Mouse (Mus musculus) thymus, postnatal 25 days (tissue): Measurements from ENCODE around the gene Cyp3a11.
"Not testable (repeated sequence)": the region's sequence is repeated elsewhere in the genome, so short reads cannot be mapped to it uniquely, and the experiment has no call there.

Experiments used
- DNase-seq: peaks from one replicate; pipeline ENCODE4 v3.0.0; 2022

Cyp3a11 gene

DNA sequence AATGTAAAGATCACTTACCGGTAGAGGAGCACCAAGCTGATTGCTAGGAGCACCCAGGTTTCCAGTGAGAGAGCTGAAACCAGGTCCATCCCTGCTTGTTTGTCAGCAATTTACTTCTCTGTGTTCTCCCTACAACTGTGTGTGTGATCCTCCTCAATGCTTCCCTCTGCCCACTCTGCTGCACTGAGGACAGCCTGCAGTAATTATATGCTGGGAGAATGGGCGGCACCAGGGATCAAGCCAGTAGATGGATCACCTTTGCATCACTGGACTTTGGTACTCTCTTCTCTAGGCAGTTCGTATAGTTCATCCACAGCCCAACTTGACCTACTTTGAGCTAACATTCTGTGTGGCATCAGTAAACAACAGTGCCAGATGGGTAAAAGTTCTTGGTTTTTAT is at the start of gene Cyp3a11:
Cyp3a11 (minus strand) TSS at position 277 of the 400 bp plus-strand sequence.
- no peak for DNase-seq

GRCm38 (mm10) chr5:145912912-145913311 is 33.1 kb upstream of the Cyp3a11 start:
- DNase-seq = no peak

DNA sequence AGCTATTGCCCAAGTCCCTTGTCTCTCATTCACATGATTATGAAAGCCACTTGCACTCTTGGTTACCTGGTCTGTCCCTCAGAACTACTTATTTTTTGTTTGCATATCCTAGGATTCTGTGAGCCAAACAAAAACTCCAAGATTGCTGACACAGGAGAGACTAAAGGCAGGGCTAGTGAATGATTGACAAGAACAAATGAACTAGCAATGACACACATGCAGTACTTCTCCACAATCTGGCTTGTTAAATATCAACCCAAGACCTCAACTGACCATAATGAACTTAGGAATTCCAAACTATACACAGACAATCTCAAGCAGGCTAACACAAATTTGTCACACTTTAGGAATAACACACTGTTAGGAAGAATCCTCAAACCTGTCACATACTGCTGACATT is 32.0 kb upstream of the Cyp3a11 start:
- no peak for DNase-seq

DNA sequence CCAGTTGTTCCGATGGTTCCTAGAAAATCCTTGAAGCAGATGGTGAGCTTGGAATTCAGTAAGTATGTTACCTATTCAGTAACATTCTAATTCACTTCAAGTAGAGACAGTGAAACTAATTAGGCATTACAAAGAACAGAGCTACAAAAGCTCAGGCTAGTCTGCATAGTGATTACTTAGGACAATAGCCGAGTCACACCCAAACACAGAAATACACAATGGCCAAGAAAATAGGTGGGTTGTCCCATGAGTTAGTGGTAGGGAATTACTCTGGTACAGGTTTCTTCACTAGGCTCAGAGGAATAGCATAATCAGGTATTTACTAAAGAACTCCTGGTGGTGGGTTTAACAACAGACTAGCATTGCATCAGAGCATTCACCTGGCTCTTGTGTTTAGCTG is 27.2 kb upstream of the Cyp3a11 start:
- not testable (repeated sequence) for DNase-seq

- no peak for DNase-seq
Measured at GRCm38 (mm10) chr5:145904535-145904934, 24.8 kb upstream of the Cyp3a11 start.

DNA sequence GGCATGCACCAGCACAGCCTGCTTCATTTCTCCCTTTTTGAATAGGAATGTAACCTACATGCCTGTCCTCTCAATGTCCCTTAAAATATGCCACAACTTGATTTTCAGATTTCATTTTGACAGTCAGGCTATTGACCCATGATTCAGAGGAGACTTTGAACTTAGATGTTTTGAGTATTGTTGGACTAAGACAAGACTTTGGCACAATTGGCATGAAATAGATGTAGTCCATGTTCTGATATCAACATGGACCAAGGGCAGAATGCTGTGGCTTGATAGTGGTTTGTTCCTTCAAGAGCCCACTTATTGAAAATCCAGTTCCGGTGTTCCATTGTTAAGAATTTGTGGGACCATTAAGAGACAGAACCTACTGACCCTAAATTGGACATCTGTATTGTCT is 23.6 kb upstream of the Cyp3a11 start:
- no peak for DNase-seq

DNA sequence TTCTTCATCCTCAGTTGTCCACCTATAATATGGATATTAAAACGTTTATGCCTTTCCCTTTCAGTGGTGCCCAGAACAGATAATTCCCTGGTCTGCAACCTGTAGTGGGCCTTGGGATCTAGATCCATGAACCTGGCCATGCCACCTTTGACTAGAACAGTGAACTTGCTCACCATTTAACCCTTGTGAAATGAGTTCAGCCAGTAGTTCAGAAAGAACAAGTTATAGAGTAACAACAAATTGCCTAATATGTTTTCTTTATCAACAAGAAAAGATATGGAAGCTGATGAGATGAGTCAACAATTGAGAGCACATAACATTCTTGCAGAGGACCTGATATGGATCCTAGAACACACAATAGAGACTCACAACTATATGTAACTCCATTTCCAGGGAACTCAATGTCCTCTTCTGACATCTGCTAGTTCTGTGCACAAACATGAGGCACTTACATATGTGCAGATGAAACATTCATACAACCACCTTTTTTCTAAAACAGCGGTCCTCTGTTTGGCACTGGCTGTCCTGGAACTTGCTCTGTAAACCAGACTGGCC is 20.7 kb upstream of the Cyp3a11 start:
- DNase-seq = no peak

GRCm38 (mm10) chr5:145897271-145897670 is 17.5 kb upstream of the Cyp3a11 start:
- DNase-seq = no peak

DNA sequence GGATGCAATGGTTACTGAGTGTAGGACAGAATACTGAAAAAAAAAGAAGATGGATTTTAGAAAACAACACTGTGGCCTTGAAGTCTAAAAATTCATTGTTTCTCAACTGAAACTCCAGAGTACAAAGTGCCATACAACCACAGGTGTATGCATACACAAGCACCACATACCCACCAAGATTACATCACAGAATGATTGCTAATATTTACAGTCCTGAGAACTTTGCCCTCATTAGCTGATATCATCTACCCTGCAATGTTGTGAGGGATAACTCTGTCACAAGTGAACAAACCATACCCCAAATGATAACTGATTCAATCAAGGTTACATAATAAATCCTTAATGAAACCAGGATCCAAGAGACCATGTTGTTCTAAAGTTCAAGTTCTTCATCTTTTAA is 1.4 kb upstream of the Cyp3a11 start:
- DNase-seq = no peak

DNA sequence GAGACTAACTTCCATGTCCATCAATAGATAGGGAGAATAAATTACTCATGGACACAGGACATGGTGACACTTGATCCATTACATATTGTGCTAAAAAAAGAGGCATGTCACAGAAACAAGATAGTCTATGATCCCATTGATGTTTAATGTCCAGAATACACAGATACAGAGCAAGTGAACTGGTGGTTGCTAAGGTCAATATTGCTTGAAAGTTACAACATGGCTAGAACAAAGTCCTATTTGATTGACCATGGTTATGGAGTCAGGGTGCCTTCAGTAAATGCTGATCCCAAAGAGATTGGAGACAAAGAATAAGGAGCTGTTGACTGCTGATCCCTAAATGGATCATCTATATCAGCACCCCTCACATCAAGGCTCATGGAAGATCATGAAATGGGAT is 12.3 kb downstream of the Cyp3a11 start:
- not testable (repeated sequence) for DNase-seq

DNA sequence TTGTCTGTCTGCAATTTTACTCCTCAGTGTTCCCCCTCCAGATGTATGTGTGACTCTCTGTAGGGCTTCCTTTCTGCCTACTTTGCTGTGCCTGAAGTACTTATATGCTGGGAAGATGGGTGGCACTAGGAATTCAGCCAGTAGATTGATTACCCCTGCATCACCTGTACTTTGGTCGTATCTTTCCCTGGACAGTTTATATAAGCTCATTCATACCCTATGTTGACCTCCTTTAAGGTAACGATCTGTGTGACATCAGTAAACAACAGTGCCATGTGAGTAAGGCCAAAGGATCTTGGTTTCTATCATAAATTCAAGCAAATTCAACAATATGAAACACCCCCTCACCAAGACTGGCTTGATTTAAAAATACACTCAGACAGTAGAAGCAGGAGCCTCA is 74.0 kb downstream of the Cyp3a11 start, which contains the start of gene Cyp3a44:
Cyp3a44 (minus strand) TSS at position 79 of the 400 bp plus-strand sequence.
- not testable (repeated sequence) for DNase-seq
